Mouse (Mus musculus): ENCODE data around the gene App. TPM values are rescaled to one million over a fixed set of nuclear protein-coding genes. Genes with fewer than 3 reads are reported as not detected.

App gene
- total and polyA plus RNA-seq, 2 experiments = 28.9 to 29.9 TPM

DNA sequence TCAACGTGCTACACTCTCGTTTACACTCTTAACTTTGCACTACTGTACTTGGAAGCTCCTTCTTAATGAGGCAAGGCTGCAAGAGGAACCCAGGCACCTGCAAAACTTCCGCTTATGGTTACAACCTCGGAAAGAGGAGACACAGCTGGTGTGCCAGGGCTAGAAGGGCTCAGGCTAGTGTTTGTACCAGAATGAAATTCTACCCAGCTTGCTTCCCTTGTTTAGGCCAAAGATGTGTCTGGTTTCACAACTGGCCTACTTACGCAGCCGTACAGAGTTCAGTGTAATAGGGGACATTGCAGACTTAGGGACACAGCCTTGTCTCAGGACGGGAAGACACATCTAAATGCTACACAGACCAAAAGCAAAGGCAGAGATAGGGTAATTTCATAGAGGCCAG is 173.3 kb downstream of the App start:
- no peak overlapping the region for H3K9ac ChIP-seq (ENCODE audit: low read depth, low read length)
- 0 out of 2 replicates have a peak overlapping the region, but pooled peaks have one; percentile 56 for H3K27ac ChIP-seq (replicated peaks; ENCODE audit: insufficient read depth, low read depth, low read length)
- TF ChIP-seq CTCF (IDR thresholded peaks at IDR 0.05; ENCODE audit: low read depth, low read length) (no peak), POLR2A (IDR thresholded peaks at IDR 0.05; ENCODE audit: extremely low read depth, insufficient read depth, low read length) (no peak)
- peaks cover 7% of the 10 kb centered on the region for H3K4me1 ChIP-seq (ENCODE audit: control insufficient read depth, insufficient read depth, low read length)
- H3K79me2 ChIP-seq (ENCODE audit: control insufficient read depth, insufficient read depth, low read length) = no peaks in the 10 kb centered on the region
- 55% methylated on average over 7 of the region's 7 CpGs for WGBS
- H3K4me3 ChIP-seq (ENCODE audit: insufficient read depth, low read depth, low read length) = no peak overlapping the region
- no peaks in the 10 kb centered on the region for H3K27me3 ChIP-seq (ENCODE audit: control insufficient read depth, insufficient read depth, low read length)
- H3K36me3 ChIP-seq (ENCODE audit: control insufficient read depth, insufficient read depth, low read length) = peaks cover 2% of the 10 kb centered on the region; the same call in 1 of the 2 replicates
- peak; percentile 85 for DNase-seq (ENCODE audit: extremely low read depth, low read depth, low spot score)

GRCm38 (mm10) chr16:84997551-84997950 is 176.0 kb downstream of the App start:
- 78% methylated on average over 3 of the region's 3 CpGs for WGBS
- Histone ChIP-seq H3K36me3 (ENCODE audit: control insufficient read depth, insufficient read depth, low read length) (peaks cover under 1% of the 10 kb centered on the region; the same call in 1 of the 2 replicates), H3K27me3 (ENCODE audit: control insufficient read depth, insufficient read depth, low read length) (no peaks in the 10 kb centered on the region), H3K79me2 (ENCODE audit: control insufficient read depth, insufficient read depth, low read length) (no peaks in the 10 kb centered on the region), H3K4me1 (ENCODE audit: control insufficient read depth, insufficient read depth, low read length) (peaks cover 7% of the 10 kb centered on the region), H3K27ac (replicated peaks; ENCODE audit: insufficient read depth, low read depth, low read length) (no peak overlapping the region), H3K4me3 (ENCODE audit: insufficient read depth, low read depth, low read length) (no peak overlapping the region), H3K9ac (ENCODE audit: low read depth, low read length) (no peak overlapping the region)
- DNase-seq (ENCODE audit: extremely low read depth, low read depth, low spot score) = no peak
- TF ChIP-seq CTCF (IDR thresholded peaks at IDR 0.05; ENCODE audit: low read depth, low read length) (no peak), POLR2A (IDR thresholded peaks at IDR 0.05; ENCODE audit: extremely low read depth, insufficient read depth, low read length) (no peak)

DNA sequence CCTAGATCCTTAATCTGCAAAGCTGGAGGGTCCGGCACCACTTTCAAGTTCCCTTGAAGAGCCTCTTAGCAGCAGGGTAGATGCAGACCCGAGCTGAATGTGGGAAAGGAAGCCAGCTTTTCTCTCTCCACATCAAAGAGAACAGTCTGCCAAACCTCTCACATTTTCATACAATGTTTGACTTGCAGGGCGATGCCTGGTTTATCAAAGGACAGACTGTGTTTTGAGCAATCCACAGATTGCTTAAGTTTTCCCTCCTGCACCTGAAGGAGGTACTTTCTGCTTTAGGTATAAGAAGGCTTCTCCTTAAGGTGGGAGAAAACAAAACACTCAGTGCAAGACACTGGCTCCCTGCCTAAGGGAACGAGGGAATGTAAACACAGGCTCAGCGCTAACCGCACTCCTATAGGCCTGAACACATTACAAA is 178.1 kb downstream of the App start:
- Histone ChIP-seq H3K27me3 (ENCODE audit: control insufficient read depth, insufficient read depth, low read length) (no peaks in the 10 kb centered on the region), H3K9ac (ENCODE audit: low read depth, low read length) (no peak overlapping the region), H3K27ac (replicated peaks; ENCODE audit: insufficient read depth, low read depth, low read length) (no peak overlapping the region), H3K4me1 (ENCODE audit: control insufficient read depth, insufficient read depth, low read length) (peaks cover 4% of the 10 kb centered on the region), H3K36me3 (ENCODE audit: control insufficient read depth, insufficient read depth, low read length) (no peaks in the 10 kb centered on the region), H3K79me2 (ENCODE audit: control insufficient read depth, insufficient read depth, low read length) (no peaks in the 10 kb centered on the region), H3K4me3 (ENCODE audit: insufficient read depth, low read depth, low read length) (no peak overlapping the region)
- TF ChIP-seq POLR2A (IDR thresholded peaks at IDR 0.05; ENCODE audit: extremely low read depth, insufficient read depth, low read length) = no peak
- TF ChIP-seq CTCF (IDR thresholded peaks at IDR 0.05; ENCODE audit: low read depth, low read length) = no peak
- peak; percentile 34 for DNase-seq (ENCODE audit: extremely low read depth, low read depth, low spot score)
- WGBS = 65% methylated on average over 6 of the region's 6 CpGs

GRCm38 (mm10) chr16:84992888-84993287 is 180.7 kb downstream of the App start:
- Histone ChIP-seq H3K79me2 (ENCODE audit: control insufficient read depth, insufficient read depth, low read length) (no peaks in the 10 kb centered on the region), H3K27me3 (ENCODE audit: control insufficient read depth, insufficient read depth, low read length) (no peaks in the 10 kb centered on the region), H3K4me1 (ENCODE audit: control insufficient read depth, insufficient read depth, low read length) (no peaks in the 10 kb centered on the region; the same call in 1 of the 2 replicates), H3K4me3 (ENCODE audit: insufficient read depth, low read depth, low read length) (no peak overlapping the region), H3K9ac (ENCODE audit: low read depth, low read length) (no peak overlapping the region), H3K36me3 (ENCODE audit: control insufficient read depth, insufficient read depth, low read length) (no peaks in the 10 kb centered on the region), H3K27ac (replicated peaks; ENCODE audit: insufficient read depth, low read depth, low read length) (no peak overlapping the region)
- 77% methylated on average over 7 of the region's 7 CpGs for WGBS
- DNase-seq (ENCODE audit: extremely low read depth, low read depth, low spot score) = no peak
- TF ChIP-seq CTCF (IDR thresholded peaks at IDR 0.05; ENCODE audit: low read depth, low read length) (no peak), POLR2A (IDR thresholded peaks at IDR 0.05; ENCODE audit: extremely low read depth, insufficient read depth, low read length) (no peak)

- H3K9ac ChIP-seq (ENCODE audit: low read depth, low read length) = no peak overlapping the region
- H3K79me2 ChIP-seq (ENCODE audit: control insufficient read depth, insufficient read depth, low read length) = no peaks in the 10 kb centered on the region
- no peaks in the 10 kb centered on the region for H3K27me3 ChIP-seq (ENCODE audit: control insufficient read depth, insufficient read depth, low read length)
- DNase-seq (ENCODE audit: extremely low read depth, low read depth, low spot score) = no peak
- WGBS = 87% methylated on average over 4 of the region's 4 CpGs
- H3K4me3 ChIP-seq (ENCODE audit: insufficient read depth, low read depth, low read length) = no peak overlapping the region
- no peak overlapping the region for H3K27ac ChIP-seq (replicated peaks; ENCODE audit: insufficient read depth, low read depth, low read length)
- TF ChIP-seq POLR2A (IDR thresholded peaks at IDR 0.05; ENCODE audit: extremely low read depth, insufficient read depth, low read length) (no peak), CTCF (IDR thresholded peaks at IDR 0.05; ENCODE audit: low read depth, low read length) (no peak)
- H3K36me3 ChIP-seq (ENCODE audit: control insufficient read depth, insufficient read depth, low read length) = no peaks in the 10 kb centered on the region
- no peaks in the 10 kb centered on the region; the same call in 1 of the 2 replicates for H3K4me1 ChIP-seq (ENCODE audit: control insufficient read depth, insufficient read depth, low read length)
These were observed 182.6 kb downstream of the App start for GRCm38 (mm10) chr16:84991011-84991410.

DNA sequence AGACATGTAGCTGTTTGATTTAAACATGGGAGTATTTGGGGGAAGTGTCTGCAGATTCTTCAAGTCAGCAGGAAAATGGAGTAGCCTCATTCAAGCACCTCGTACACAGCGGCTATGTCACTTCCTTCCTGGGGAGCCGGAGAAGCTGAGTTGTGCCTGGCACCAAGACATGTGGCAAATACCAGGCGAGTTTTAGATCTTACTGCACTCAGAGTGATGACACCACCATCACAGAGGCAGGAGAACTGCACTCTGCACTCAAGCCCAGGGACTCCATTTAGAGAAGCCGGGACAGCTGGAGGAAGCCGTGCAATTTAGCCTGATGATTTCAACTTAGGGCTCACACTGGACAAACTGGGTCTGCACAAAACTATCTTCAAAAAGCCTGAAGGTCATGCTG is 183.6 kb downstream of the App start:
- Histone ChIP-seq H3K4me3 (ENCODE audit: insufficient read depth, low read depth, low read length) (no peak overlapping the region), H3K27me3 (ENCODE audit: control insufficient read depth, insufficient read depth, low read length) (no peaks in the 10 kb centered on the region), H3K4me1 (ENCODE audit: control insufficient read depth, insufficient read depth, low read length) (no peaks in the 10 kb centered on the region; the same call in 1 of the 2 replicates), H3K79me2 (ENCODE audit: control insufficient read depth, insufficient read depth, low read length) (no peaks in the 10 kb centered on the region), H3K36me3 (ENCODE audit: control insufficient read depth, insufficient read depth, low read length) (no peaks in the 10 kb centered on the region), H3K9ac (ENCODE audit: low read depth, low read length) (no peak overlapping the region), H3K27ac (replicated peaks; ENCODE audit: insufficient read depth, low read depth, low read length) (no peak overlapping the region)
- no peak for TF ChIP-seq CTCF (IDR thresholded peaks at IDR 0.05; ENCODE audit: low read depth, low read length)
- no peak for DNase-seq (ENCODE audit: extremely low read depth, low read depth, low spot score)
- WGBS = 68% methylated on average over 6 of the region's 6 CpGs

Data from liver, adult 2 months (tissue).